Mouse (Mus musculus): Measurements from ENCODE around the gene Aven.

The Aven gene

GRCm38 (mm10) chr2:112490483-112491196 lies 2.1 kb upstream of the Aven start:
- no peak for DNase-seq

GRCm38 (mm10) chr2:112491629-112492028 lies 1.1 kb upstream of the Aven start:
- DNase-seq = no peak

DNA sequence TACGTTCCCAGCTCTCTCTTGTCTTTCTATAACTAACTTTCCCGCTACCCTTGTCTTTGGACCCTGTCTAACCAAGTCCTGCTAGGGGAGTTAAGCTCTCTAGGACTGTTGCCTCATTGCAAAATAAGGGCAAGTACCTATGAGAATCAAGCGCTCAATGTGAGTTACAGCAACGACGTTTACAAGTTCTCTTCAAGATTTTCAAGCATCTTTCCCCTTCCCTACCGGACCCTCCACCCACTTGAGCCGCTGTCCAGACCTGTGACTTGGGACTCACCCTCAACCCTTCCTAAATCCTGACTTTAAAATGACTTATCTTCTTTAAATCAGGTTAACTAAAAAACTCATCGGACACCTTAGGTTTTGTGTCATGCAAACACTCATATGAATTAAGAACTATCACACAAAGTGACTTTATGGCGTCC lies 321 bp upstream of the Aven start:
- DNase-seq = no peak

GRCm38 (mm10) chr2:112493539-112494260 lies 936 bp downstream of the Aven start:
- peak; percentile 5 for DNase-seq

GRCm38 (mm10) chr2:112497851-112498250 lies 5.1 kb downstream of the Aven start:
- DNase-seq = no peak

- peak; percentile 50 to 58 for DNase-seq
These were observed 8.4 kb downstream of the Aven start for GRCm38 (mm10) chr2:112501209-112501608.

DNA sequence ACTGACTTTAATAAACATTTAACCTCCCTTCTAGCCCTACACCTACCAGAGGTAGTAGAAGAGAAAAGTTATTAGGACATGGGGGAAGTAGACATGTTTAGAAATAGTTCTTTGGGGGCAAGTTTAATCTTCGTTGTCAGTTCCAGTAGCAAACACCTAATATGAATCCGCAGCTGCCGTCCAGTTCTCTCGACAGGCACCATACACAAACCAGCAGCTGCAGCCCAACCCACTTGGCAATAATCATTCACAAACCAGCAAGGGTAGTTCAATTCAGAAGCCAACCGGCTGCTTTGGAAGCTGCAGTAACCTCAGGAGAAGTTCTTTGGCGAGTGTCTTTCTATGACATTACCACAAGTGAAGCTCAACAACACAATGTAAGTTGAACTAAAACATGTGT lies 11.2 kb downstream of the Aven start:
- DNase-seq = no peak

DNA sequence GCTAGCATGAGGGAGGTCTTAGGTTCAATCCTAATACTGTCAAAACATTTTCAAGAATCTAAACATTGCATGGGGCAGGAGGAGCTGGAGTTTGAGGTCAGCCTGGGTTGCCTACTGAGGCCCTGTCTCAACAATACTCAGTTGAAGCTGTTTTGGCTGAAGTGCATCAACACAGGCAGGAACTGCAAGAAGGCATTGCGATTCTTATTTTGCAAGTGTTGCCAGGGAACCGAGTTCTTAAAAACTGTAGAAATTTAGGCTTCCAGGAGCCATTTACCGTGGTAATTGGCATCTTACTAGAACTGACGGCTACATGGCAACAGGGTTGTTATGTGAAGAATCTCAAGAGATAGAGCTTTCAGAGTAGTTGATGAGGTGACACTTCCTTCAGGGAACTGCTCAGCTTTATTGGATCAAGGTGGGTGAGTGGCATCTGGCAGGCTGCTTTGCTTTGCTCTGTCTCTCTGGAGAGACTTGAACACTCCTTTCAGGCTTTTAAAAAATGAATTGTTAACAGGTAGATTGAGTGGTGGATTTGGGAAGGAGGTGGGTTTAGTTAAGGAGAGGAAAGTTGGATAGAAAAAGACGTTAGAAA lies 14.2 kb downstream of the Aven start:
- no peak for DNase-seq

- DNase-seq = no peak
These were observed 14.7 kb downstream of the Aven start for GRCm38 (mm10) chr2:112507444-112507843.

GRCm38 (mm10) chr2:112510140-112510539 lies 17.4 kb downstream of the Aven start:
- no peak for DNase-seq

- DNase-seq = no peak
These were observed 20.3 kb downstream of the Aven start for GRCm38 (mm10) chr2:112513036-112513435.

GRCm38 (mm10) chr2:112516728-112517127 lies 24.0 kb downstream of the Aven start:
- DNase-seq = no peak

DNA sequence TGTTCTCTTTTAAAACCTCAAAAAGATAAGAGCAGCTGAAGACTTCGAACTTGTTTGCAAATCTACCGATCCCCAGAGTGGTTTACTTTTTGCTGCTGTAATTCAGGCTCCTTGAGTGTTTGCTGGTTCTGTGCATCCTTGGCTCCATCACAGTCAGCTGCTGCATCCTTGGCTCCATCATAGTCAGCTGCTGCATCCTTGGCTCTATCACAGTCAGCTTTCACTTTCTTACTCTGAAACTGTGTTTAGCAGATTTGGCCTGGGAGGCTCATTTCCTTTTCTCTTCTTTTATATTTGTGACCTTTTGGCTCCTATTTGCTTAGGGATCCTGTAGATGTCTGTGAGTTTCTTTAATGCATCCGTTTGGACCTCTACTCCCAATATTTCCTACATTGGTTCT lies 24.5 kb downstream of the Aven start:
- no peak for DNase-seq

DNA sequence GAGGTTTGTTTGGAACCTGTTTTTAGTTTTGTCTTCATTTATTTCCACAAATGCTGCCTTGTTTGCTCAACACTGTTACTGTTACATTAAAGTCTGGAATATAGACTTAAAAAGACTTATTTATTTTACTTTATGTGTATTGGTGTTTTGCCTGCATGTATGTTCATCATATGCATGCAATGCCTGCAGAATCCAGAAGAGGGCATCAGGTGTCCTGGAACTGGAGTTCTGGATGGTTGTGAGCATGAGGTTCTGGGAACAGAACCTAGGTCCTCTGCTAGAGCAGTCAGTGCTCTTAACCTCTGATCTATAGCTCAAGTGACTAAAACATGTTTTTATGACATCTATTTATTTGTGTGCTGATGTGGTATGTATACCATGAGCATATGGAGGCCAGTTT lies 25.8 kb downstream of the Aven start:
- DNase-seq = no peak

- DNase-seq = no peak
These were observed 28.0 kb downstream of the Aven start for GRCm38 (mm10) chr2:112520526-112521482.

- no peak for DNase-seq
These were observed 34.2 kb downstream of the Aven start for GRCm38 (mm10) chr2:112526933-112527332.

DNA sequence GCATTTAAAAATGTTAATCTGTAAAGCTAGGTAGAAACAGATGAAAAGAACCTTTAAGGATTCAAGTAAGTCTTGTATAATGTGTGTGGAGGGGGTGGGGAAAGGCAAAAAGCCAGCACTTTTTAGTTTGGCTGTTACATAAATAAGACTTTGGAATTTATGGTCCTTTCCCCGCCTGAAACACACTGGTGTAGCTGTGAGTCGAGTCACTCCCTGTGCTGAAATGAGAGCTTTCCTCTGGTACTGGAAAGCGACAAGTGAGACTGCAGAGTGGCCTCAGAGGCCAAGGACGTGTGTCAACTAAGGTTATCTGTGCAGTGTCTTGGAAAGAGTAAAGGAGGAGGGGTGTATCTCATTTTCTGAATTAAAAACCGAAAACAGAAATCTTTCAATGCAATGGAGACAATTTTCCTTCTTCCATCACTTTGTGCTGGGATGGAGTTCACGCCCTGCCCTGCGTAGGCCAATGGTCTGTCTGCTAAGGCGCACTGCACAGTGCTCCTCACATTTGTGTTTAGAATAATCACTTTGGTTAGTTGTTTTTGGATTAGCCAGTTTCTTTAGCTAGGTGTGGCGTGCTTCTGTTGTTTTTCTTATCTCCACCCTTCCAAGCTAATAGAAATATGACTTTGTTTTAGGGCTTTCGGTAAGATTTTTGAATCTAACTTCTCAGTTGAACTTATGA lies 40.2 kb downstream of the Aven start:
- no peak for DNase-seq

GRCm38 (mm10) chr2:112534677-112535222 lies 42.0 kb downstream of the Aven start:
- DNase-seq = no peak

- no peak for DNase-seq
These were observed 46.0 kb downstream of the Aven start for GRCm38 (mm10) chr2:112538783-112539182.

DNA sequence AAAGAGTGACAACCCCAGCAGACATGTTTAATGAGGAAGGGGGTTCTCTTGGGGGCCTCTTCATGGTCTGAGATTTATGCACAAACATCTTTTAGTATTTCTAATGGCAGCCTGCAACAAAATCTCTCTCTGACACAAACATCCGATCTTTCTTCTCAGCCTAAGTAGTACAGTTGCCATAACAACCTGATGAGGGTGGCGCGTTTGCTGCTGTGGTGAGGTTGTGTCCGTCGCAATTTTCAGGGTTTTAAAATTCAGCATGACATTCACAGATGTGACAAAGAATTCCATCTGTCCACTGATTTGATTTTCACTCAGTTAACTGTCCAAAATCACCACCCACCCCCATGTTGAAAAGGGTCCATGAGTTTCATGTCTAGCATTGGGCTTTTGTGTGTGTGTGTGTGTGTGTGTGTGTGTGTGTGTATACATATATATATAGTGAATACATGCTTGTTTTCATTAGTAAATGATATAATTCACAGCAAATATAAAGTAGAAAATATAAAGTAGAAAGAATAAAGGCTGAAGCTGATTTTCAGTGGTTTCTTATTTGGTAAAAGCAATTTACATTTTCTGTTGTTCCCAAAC lies 49.0 kb downstream of the Aven start:
- DNase-seq = no peak

DNA sequence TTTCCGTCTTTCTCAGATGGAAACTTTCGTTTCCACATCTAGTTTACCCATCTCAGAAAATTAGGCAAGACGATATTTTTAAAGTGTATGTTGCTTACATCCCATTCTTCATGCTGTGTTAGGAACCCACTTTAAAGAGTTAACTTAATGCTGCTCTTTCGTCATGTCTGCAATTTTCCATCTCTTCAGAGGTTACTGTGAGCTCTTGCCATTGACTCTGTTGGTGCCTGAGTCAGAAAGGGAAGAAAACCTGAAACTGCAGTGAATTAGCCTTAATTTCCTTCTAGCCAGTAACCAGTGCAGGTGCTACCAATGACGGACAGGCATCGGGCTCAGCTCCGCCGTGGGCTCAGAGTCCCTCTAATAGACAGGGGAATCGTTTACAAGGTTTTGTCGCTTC lies 63.8 kb downstream of the Aven start:
- no peak for DNase-seq

GRCm38 (mm10) chr2:112557453-112557852 lies 64.7 kb downstream of the Aven start:
- no peak for DNase-seq
